Mouse (Mus musculus) intestine, embryonic 16.5 days (tissue): ENCODE measurements around the gene Gm45062. TPM values are rescaled to one million over a fixed set of nuclear protein-coding genes. Genes with fewer than 3 reads are reported as not detected.
A peak's percentile ranks its signal among the peaks of the same experiment; 100 is the strongest.

Source experiments
- ATAC-seq: fragments of 200-750 bp; cut with Nextera tagmentation; 2 replicates; pipeline ENCODE4 v1.8.0; 2017; ENCODE audit warnings: moderate TSS enrichment, moderate library complexity
- H3K27ac ChIP-seq: fragments of 300-500 bp; sonication (generic); 2 replicates; pipeline ENCODE4 v1.5.1; 2014; ENCODE audit warnings: mild to moderate bottlenecking, low read length
- H3K27me3 ChIP-seq: fragments of 300-500 bp; sonication (generic); replicated peaks from 2 replicates; pipeline ENCODE4 v1.6.1; 2014; ENCODE audit warnings: low read length, control low read depth, mixed read lengths; ENCODE audit not compliant: control insufficient read depth, insufficient read depth
- H3K36me3 ChIP-seq: fragments of 300-500 bp; sonication (generic); 2 replicates; pipeline ENCODE4 v1.6.1; 2014; ENCODE audit warnings: low read length, control low read depth; ENCODE audit not compliant: control insufficient read depth, insufficient read depth
- H3K4me1 ChIP-seq: fragments of 300-500 bp; sonication (generic); 2 replicates; pipeline ENCODE4 v1.6.1; 2014; ENCODE audit warnings: low read length, control low read depth, mixed read lengths; ENCODE audit not compliant: control insufficient read depth, insufficient read depth
- H3K4me2 ChIP-seq: fragments of 300-500 bp; sonication (generic); 2 replicates; pipeline ENCODE4 v1.6.1; 2014; ENCODE audit warnings: low read depth, low read length, control low read depth
- H3K4me3 ChIP-seq: fragments of 300-500 bp; sonication (generic); 2 replicates; pipeline ENCODE4 v1.5.1; 2014; ENCODE audit warnings: mild to moderate bottlenecking, low read length
- H3K9ac ChIP-seq: fragments of 300-500 bp; sonication (generic); 2 replicates; pipeline ENCODE4 v1.6.1; 2014; ENCODE audit warnings: low read depth, low read length
- H3K9me3 ChIP-seq: fragments of 300-500 bp; sonication (generic); 2 replicates; pipeline ENCODE4 v1.6.1; 2016; ENCODE audit warnings: low read length, control low read depth; ENCODE audit not compliant: control insufficient read depth
- WGBS: fragments of 180-500 bp; shearing (Covaris S2); extraction: QIAGEN DNeasy Blood & Tissue Kit; methylation state at CpG from one replicate; pipeline ENCODE4 v1.1.7; 2014; 5-methylcytosine and 5-hydroxymethylcytosine counted together
- polyA plus RNA-seq: library from polyadenylated mRNA; unstranded; fragments of >200 nt; fragmentation: Nextera tagmentation; extraction: Ambion mirVana; gene quantifications from 2 replicates; pipeline ENCODE4 v1.2.1, GENCODE M21; 2015

The Gm45062 gene
- polyA plus RNA-seq, 1 experiment from 2014 or later, result 6.2 TPM

DNA sequence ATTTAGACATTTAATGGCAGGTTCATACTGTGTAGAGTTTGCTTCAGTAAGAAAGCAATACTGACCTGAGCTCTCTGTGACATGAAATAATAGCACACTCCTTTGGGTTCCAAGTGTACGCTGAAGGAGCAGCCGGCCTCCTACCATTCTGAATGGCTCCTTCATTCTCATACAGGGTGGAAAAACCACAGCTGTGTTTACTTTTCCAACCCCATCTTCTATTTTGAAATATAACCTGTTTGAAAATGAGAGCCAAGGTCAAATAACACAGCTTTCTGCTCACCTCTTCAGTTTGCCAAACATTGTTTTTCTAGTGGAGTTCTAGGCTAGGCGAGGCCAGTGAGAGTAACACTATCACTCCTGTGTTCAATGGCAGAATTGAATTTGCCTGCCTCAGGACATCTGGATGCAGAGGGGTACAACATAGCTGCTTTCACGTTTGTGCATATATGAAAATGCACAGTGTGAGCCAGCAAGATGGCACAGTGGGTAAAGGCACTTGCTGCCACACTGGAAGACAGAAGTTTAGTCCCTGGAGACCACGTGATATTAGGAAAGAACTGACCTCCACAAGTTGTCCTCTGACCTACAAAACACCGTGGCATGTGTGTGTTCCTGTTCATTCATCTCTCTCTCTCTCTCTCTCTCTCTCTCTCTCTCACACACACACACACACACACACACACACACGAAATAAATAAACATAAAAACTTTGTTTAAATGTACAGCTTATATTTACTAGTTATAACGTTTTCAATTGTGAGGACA lies 157.7 kb downstream of the Gm45062 start:
- Histone ChIP-seq H3K4me3 (no peak overlapping the region), H3K27ac (no peak overlapping the region), H3K4me1 (0 out of 2 replicates have a peak, but pooled peaks cover 3% of the 10 kb centered on the region), H3K4me2 (no peak overlapping the region), H3K9me3 (no peaks in the 10 kb centered on the region), H3K36me3 (no peaks in the 10 kb centered on the region), H3K9ac (no peak overlapping the region), H3K27me3 (no peaks in the 10 kb centered on the region)
- 0 out of 2 replicates have a peak, but pooled peaks have one; percentile 38 for ATAC-seq
- WGBS, result 58% methylated on average over 8 of the region's 8 CpGs

- H3K27me3 ChIP-seq, result no peaks in the 10 kb centered on the region
- ATAC-seq, result no peak
- H3K9ac ChIP-seq, result no peak overlapping the region
- H3K4me2 ChIP-seq, result no peak overlapping the region
- 59% methylated on average over 4 of the region's 4 CpGs for WGBS
- H3K27ac ChIP-seq, result no peak overlapping the region
- H3K4me3 ChIP-seq, result no peak overlapping the region
- H3K9me3 ChIP-seq, result no peaks in the 10 kb centered on the region
- 0 out of 2 replicates have a peak, but pooled peaks cover 3% of the 10 kb centered on the region for H3K4me1 ChIP-seq
- no peaks in the 10 kb centered on the region for H3K36me3 ChIP-seq
Observed at GRCm38 (mm10) chr6:8419485-8420186, 160.4 kb downstream of the Gm45062 start.

GRCm38 (mm10) chr6:8420187-8420503 lies 160.9 kb downstream of the Gm45062 start:
- Histone ChIP-seq H3K9ac (no peak overlapping the region), H3K4me3 (no peak overlapping the region), H3K36me3 (no peaks in the 10 kb centered on the region), H3K27me3 (no peaks in the 10 kb centered on the region), H3K27ac (no peak overlapping the region), H3K9me3 (no peaks in the 10 kb centered on the region), H3K4me1 (0 out of 2 replicates have a peak, but pooled peaks cover 3% of the 10 kb centered on the region), H3K4me2 (no peak overlapping the region)
- no peak for ATAC-seq
- WGBS, result 96% methylated on average over 1 of the region's 1 CpGs

GRCm38 (mm10) chr6:8421421-8421820 lies 162.2 kb downstream of the Gm45062 start:
- H3K36me3 ChIP-seq, result no peaks in the 10 kb centered on the region
- 83% methylated on average over 5 of the region's 5 CpGs for WGBS

GRCm38 (mm10) chr6:8421959-8422581 lies 162.8 kb downstream of the Gm45062 start:
- H3K27ac ChIP-seq, result no peak overlapping the region
- no peaks in the 10 kb centered on the region for H3K36me3 ChIP-seq
- H3K4me1 ChIP-seq, result 0 out of 2 replicates have a peak, but pooled peaks cover 3% of the 10 kb centered on the region
- no peak overlapping the region for H3K4me2 ChIP-seq
- no peak overlapping the region for H3K9ac ChIP-seq
- ATAC-seq, result no peak
- 80% methylated on average over 10 of the region's 10 CpGs for WGBS
- H3K4me3 ChIP-seq, result no peak overlapping the region
- H3K9me3 ChIP-seq, result no peaks in the 10 kb centered on the region
- no peaks in the 10 kb centered on the region for H3K27me3 ChIP-seq

More at GRCm38 (mm10) chr6:8421421-8421820, 162.2 kb downstream of the Gm45062 start:
- Histone ChIP-seq H3K4me3 (no peak overlapping the region), H3K9ac (no peak overlapping the region), H3K4me1 (0 out of 2 replicates have a peak, but pooled peaks cover 3% of the 10 kb centered on the region), H3K27ac (no peak overlapping the region), H3K27me3 (no peaks in the 10 kb centered on the region), H3K9me3 (no peaks in the 10 kb centered on the region), H3K4me2 (no peak overlapping the region)
- peak; percentile 72 for ATAC-seq

- Histone ChIP-seq H3K4me2 (no peak overlapping the region), H3K9ac (no peak overlapping the region), H3K9me3 (no peaks in the 10 kb centered on the region), H3K4me1 (0 out of 2 replicates have a peak, but pooled peaks cover 3% of the 10 kb centered on the region), H3K27me3 (no peaks in the 10 kb centered on the region), H3K36me3 (no peaks in the 10 kb centered on the region), H3K27ac (no peak overlapping the region), H3K4me3 (no peak overlapping the region)
- 89% methylated on average over 2 of the region's 2 CpGs for WGBS
- no peak for ATAC-seq
Observed at GRCm38 (mm10) chr6:8423142-8423541, 163.9 kb downstream of the Gm45062 start.

GRCm38 (mm10) chr6:8427692-8428091 lies 168.4 kb downstream of the Gm45062 start:
- H3K4me2 ChIP-seq, result no peak overlapping the region
- no peak overlapping the region for H3K27ac ChIP-seq
- no peaks in the 10 kb centered on the region for H3K4me1 ChIP-seq
- H3K9ac ChIP-seq, result no peak overlapping the region
- 66% methylated on average over 5 of the region's 5 CpGs for WGBS
- H3K9me3 ChIP-seq, result no peaks in the 10 kb centered on the region
- H3K4me3 ChIP-seq, result no peak overlapping the region
- H3K36me3 ChIP-seq, result no peaks in the 10 kb centered on the region
- no peaks in the 10 kb centered on the region for H3K27me3 ChIP-seq
- ATAC-seq, result no peak

- WGBS, result 88% methylated on average over 9 of the region's 9 CpGs
Observed at GRCm38 (mm10) chr6:8430610-8431234, 171.5 kb downstream of the Gm45062 start.

DNA sequence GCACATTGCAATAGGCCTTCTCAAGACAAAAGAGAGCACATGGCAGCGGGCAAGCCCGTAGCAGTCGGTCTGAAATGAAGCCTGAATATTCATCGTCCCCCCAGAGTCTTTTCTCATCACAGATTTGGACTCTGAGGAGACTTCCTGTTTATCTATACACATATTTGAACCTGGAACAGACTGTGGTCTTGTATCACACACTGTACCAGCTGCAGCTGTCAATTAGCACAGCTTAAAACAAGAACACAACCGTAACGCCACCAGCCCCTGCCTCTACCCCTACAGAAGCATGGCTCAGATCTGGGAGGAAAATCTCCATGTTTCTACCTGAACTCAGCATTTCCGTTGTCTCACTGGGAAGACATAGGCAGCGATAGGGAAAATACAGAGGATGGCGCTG lies 173.9 kb downstream of the Gm45062 start:
- no peak overlapping the region for H3K4me2 ChIP-seq
- no peaks in the 10 kb centered on the region for H3K9me3 ChIP-seq
- no peaks in the 10 kb centered on the region for H3K4me1 ChIP-seq
- no peak overlapping the region for H3K4me3 ChIP-seq
- ATAC-seq, result no peak
- no peak overlapping the region for H3K27ac ChIP-seq
- 77% methylated on average over 9 of the region's 9 CpGs for whole genome bisulfite sequencing
- H3K27me3 ChIP-seq, result no peaks in the 10 kb centered on the region
- no peak overlapping the region for H3K9ac ChIP-seq
- no peaks in the 10 kb centered on the region for H3K36me3 ChIP-seq

More at GRCm38 (mm10) chr6:8430610-8431234, 171.5 kb downstream of the Gm45062 start:
- ATAC-seq, result no peak
- Histone ChIP-seq H3K9me3 (no peaks in the 10 kb centered on the region), H3K27me3 (no peaks in the 10 kb centered on the region), H3K4me2 (no peak overlapping the region), H3K36me3 (no peaks in the 10 kb centered on the region), H3K27ac (no peak overlapping the region), H3K4me3 (no peak overlapping the region), H3K9ac (no peak overlapping the region), H3K4me1 (no peaks in the 10 kb centered on the region)
